Mouse (Mus musculus): Measurements from ENCODE around the gene Lrp6. TPM values are rescaled to one million over a fixed set of nuclear protein-coding genes. Genes with fewer than 3 reads are reported as not detected.

Lrp6 gene
- polyA plus RNA-seq, 2 experiments, result 6.2 to 6.9 TPM

- no peak overlapping the region for H3K4me3 ChIP-seq (ENCODE audit: insufficient read depth in 1 of 2, low read depth in 2 of 2, low read length in 2 of 2)
- no peak for DNase-seq (ENCODE audit: low read depth in 3 of 3, low spot score in 3 of 3)
- H3K27me3 ChIP-seq (ENCODE audit: control insufficient read depth, insufficient read depth, low read length), result no peaks in the 10 kb centered on the region
- WGBS (ENCODE audit: insufficient replicate concordance), result 84% methylated on average over 12 of the region's 12 CpGs
- no peak for TF ChIP-seq EP300 (IDR thresholded peaks at IDR 0.05; ENCODE audit: low read depth)
- no peak for ATAC-seq (ENCODE audit: insufficient read depth)
- H3K4me2 ChIP-seq (ENCODE audit: low read depth), result no peak overlapping the region
- H3K9ac ChIP-seq (replicated peaks), result no peak overlapping the region
- no peaks in the 10 kb centered on the region for H3K9me3 ChIP-seq (ENCODE audit: control insufficient read depth, low read length)
- peaks cover 9% of the 10 kb centered on the region for H3K36me3 ChIP-seq (replicated peaks; ENCODE audit: control insufficient read depth, insufficient read depth, low read depth)
- peaks cover 0 to 5% of the 10 kb centered on the region in 2 experiments; a peak in 1 of 4 replicates for H3K4me1 ChIP-seq (replicated peaks; ENCODE audit: control insufficient read depth in 2 of 2, insufficient read depth in 2 of 2, low read length in 1 of 2)
- no peak overlapping the region for H3K27ac ChIP-seq
Measured at GRCm38 (mm10) chr6:134448451-134448850, 118.3 kb downstream of the Lrp6 start.

DNA sequence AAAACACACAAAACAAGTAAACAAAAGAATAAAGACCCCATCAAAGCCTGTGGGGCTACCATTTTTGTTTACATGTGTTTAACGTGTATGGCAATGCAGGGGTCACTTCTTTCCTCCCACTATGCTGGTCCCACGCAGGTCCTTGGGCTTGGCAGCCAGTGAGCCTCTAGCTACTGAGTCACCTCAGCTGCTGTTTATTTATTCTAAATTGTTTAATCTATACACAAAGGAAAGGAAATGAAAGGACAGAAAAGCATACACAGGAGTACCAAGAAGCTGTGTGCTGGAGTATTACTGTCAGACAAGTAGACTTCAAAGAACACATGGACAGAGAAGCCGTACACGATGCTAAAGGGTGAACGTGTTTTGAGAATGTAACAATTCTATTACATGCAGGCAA lies 122.8 kb downstream of the Lrp6 start:
- H3K9me3 ChIP-seq (ENCODE audit: control insufficient read depth, low read length), result no peaks in the 10 kb centered on the region
- H3K27ac ChIP-seq, result no peak overlapping the region
- no peak overlapping the region for H3K4me3 ChIP-seq (ENCODE audit: insufficient read depth in 1 of 2, low read depth in 2 of 2, low read length in 2 of 2)
- DNase-seq (ENCODE audit: low read depth in 3 of 3, low spot score in 3 of 3) (no peak), ATAC-seq (ENCODE audit: insufficient read depth) (no peak)
- WGBS (ENCODE audit: insufficient replicate concordance), result 65% methylated on average over 5 of the region's 5 CpGs
- H3K9ac ChIP-seq (replicated peaks), result no peak overlapping the region
- H3K4me1 ChIP-seq (replicated peaks; ENCODE audit: control insufficient read depth in 2 of 2, insufficient read depth in 2 of 2, low read length in 1 of 2), result peaks cover 0 to 5% of the 10 kb centered on the region in 2 experiments; a peak in 1 of 4 replicates
- H3K36me3 ChIP-seq (replicated peaks; ENCODE audit: control insufficient read depth, insufficient read depth, low read depth), result no peaks in the 10 kb centered on the region
- H3K4me2 ChIP-seq (ENCODE audit: low read depth), result no peak overlapping the region
- TF ChIP-seq EP300 (IDR thresholded peaks at IDR 0.05; ENCODE audit: low read depth), result no peak
- no peak for TF ChIP-seq CTCF (IDR thresholded peaks at IDR 0.05; ENCODE audit: low read depth)
- H3K27me3 ChIP-seq (ENCODE audit: control insufficient read depth, insufficient read depth, low read length), result no peaks in the 10 kb centered on the region

GRCm38 (mm10) chr6:134443198-134443904 lies 123.4 kb downstream of the Lrp6 start:
- Histone ChIP-seq H3K4me1 (replicated peaks; ENCODE audit: control insufficient read depth in 2 of 2, insufficient read depth in 2 of 2, low read length in 1 of 2) (peaks cover 0 to 5% of the 10 kb centered on the region in 2 experiments; a peak in 1 of 4 replicates), H3K27ac (no peak overlapping the region), H3K27me3 (ENCODE audit: control insufficient read depth, insufficient read depth, low read length) (no peaks in the 10 kb centered on the region), H3K4me3 (ENCODE audit: insufficient read depth in 1 of 2, low read depth in 2 of 2, low read length in 2 of 2) (no peak overlapping the region), H3K9me3 (ENCODE audit: control insufficient read depth, low read length) (no peaks in the 10 kb centered on the region), H3K9ac (replicated peaks) (no peak overlapping the region), H3K4me2 (ENCODE audit: low read depth) (no peak overlapping the region; the same call in 1 of the 2 replicates), H3K36me3 (replicated peaks; ENCODE audit: control insufficient read depth, insufficient read depth, low read depth) (no peaks in the 10 kb centered on the region)
- WGBS (ENCODE audit: insufficient replicate concordance), result 46% methylated on average over 9 of the region's 9 CpGs
- peak in 1 of 3 experiments; percentile 2 for DNase-seq (ENCODE audit: low read depth in 3 of 3, low spot score in 3 of 3)
- TF ChIP-seq EP300 (IDR thresholded peaks at IDR 0.05; ENCODE audit: low read depth), result no peak
- TF ChIP-seq CTCF (IDR thresholded peaks at IDR 0.05; ENCODE audit: low read depth), result no peak
- peak; percentile 33; the same call in 1 of the 2 replicates for ATAC-seq (ENCODE audit: insufficient read depth)

- H3K36me3 ChIP-seq (replicated peaks; ENCODE audit: control insufficient read depth, insufficient read depth, low read depth), result no peaks in the 10 kb centered on the region
- DNase-seq (ENCODE audit: low read depth in 3 of 3, low spot score in 3 of 3) (no peak), ATAC-seq (ENCODE audit: insufficient read depth) (no peak)
- H3K9me3 ChIP-seq (ENCODE audit: control insufficient read depth, low read length), result no peaks in the 10 kb centered on the region
- no peak overlapping the region for H3K9ac ChIP-seq (replicated peaks)
- H3K4me3 ChIP-seq (ENCODE audit: insufficient read depth in 1 of 2, low read depth in 2 of 2, low read length in 2 of 2), result no peak overlapping the region
- peaks cover 0 to 5% of the 10 kb centered on the region in 2 experiments; a peak in 1 of 4 replicates for H3K4me1 ChIP-seq (replicated peaks; ENCODE audit: control insufficient read depth in 2 of 2, insufficient read depth in 2 of 2, low read length in 1 of 2)
- WGBS (ENCODE audit: insufficient replicate concordance), result 65% methylated on average over 5 of the region's 5 CpGs
- no peak for TF ChIP-seq CTCF (IDR thresholded peaks at IDR 0.05; ENCODE audit: low read depth)
- no peak for TF ChIP-seq EP300 (IDR thresholded peaks at IDR 0.05; ENCODE audit: low read depth)
- H3K27ac ChIP-seq, result no peak overlapping the region
- no peaks in the 10 kb centered on the region for H3K27me3 ChIP-seq (ENCODE audit: control insufficient read depth, insufficient read depth, low read length)
- no peak overlapping the region for H3K4me2 ChIP-seq (ENCODE audit: low read depth)
Measured at GRCm38 (mm10) chr6:134442219-134442618, 124.5 kb downstream of the Lrp6 start.

- Histone ChIP-seq H3K27ac (no peak overlapping the region), H3K27me3 (ENCODE audit: control insufficient read depth, insufficient read depth, low read length) (no peaks in the 10 kb centered on the region), H3K36me3 (replicated peaks; ENCODE audit: control insufficient read depth, insufficient read depth, low read depth) (no peaks in the 10 kb centered on the region), H3K4me1 (replicated peaks; ENCODE audit: control insufficient read depth in 2 of 2, insufficient read depth in 2 of 2, low read length in 1 of 2) (peaks cover 0 to 9% of the 10 kb centered on the region in 2 experiments; a peak in 2 of 4 replicates), H3K9ac (replicated peaks) (no peak overlapping the region), H3K4me3 (ENCODE audit: insufficient read depth in 1 of 2, low read depth in 2 of 2, low read length in 2 of 2) (no peak overlapping the region), H3K9me3 (ENCODE audit: control insufficient read depth, low read length) (no peaks in the 10 kb centered on the region), H3K4me2 (ENCODE audit: low read depth) (no peak overlapping the region)
- WGBS (ENCODE audit: insufficient replicate concordance), result 70% methylated on average over 3 of the region's 3 CpGs
- no peak for ATAC-seq (ENCODE audit: insufficient read depth)
- TF ChIP-seq EP300 (IDR thresholded peaks at IDR 0.05; ENCODE audit: low read depth) (no peak), CTCF (IDR thresholded peaks at IDR 0.05; ENCODE audit: low read depth) (no peak)
- DNase-seq (ENCODE audit: low read depth in 3 of 3, low spot score in 3 of 3), result no peak
Measured at GRCm38 (mm10) chr6:134441716-134442115, 125.0 kb downstream of the Lrp6 start.
